Mouse (Mus musculus) CH12.LX (cell line): ENCODE data around the gene Dnajc25. TPM values are rescaled to one million over a fixed set of nuclear protein-coding genes. Genes with fewer than 3 reads are reported as not detected.

Experiments used
- DNase-seq: peaks from one replicate; pipeline ENCODE4 v3.0.0-alpha.2; 2013; ENCODE audit errors: extremely low read depth
- H3K27ac ChIP-seq: 2 replicates; pipeline ENCODE4 v1.5.1; 2012; ENCODE audit warnings: low read depth, mild to moderate bottlenecking, control low read depth, moderate library complexity; ENCODE audit not compliant: insufficient read depth
- H3K27me3 ChIP-seq: replicated peaks from 2 replicates; pipeline ENCODE3; 2012; ENCODE audit warnings: inconsistent platforms
- H3K36me3 ChIP-seq, 2 experiments: replicated peaks in 1 of 2; 2 replicates each; pipeline versions ENCODE3 to v1.6.1; 2012; ENCODE audit warnings: inconsistent platforms in 1 of 2, low read length in 1 of 2, mild to moderate bottlenecking in 1 of 2, mixed read lengths in 1 of 2, moderate library complexity in 1 of 2; ENCODE audit not compliant: control insufficient read depth in 1 of 2, insufficient read depth in 1 of 2
- H3K4me1 ChIP-seq, 2 experiments: 2 replicates each; pipeline ENCODE4 v1.6.1; 2012; ENCODE audit warnings: inconsistent platforms in 1 of 2, moderate library complexity in 1 of 2; ENCODE audit not compliant: insufficient read depth in 2 of 2, control insufficient read depth in 1 of 2
- H3K4me2 ChIP-seq: 2 replicates; pipeline ENCODE4 v1.6.1; 2012; ENCODE audit warnings: low read depth, mild to moderate bottlenecking, control low read depth; ENCODE audit not compliant: poor library complexity, insufficient read depth, severe bottlenecking
- H3K4me3 ChIP-seq, 3 experiments: fragments of 150-350 bp in 1 of 3; sonication (generic) in 1 of 3; replicated peaks in 1 of 3; 2 replicates each; pipeline versions ENCODE3 to v1.5.1; 2011 to 2012; ENCODE audit warnings: low read depth in 2 of 3, low read length in 2 of 3, mild to moderate bottlenecking in 2 of 3, moderate library complexity in 2 of 3, control low read depth in 1 of 3, improper control_type of control experiment in 1 of 3, inconsistent platforms in 1 of 3, mixed read lengths in 1 of 3; ENCODE audit not compliant: poor library complexity in 1 of 3
- H3K79me2 ChIP-seq: replicated peaks from 2 replicates; pipeline ENCODE4 v1.6.1; 2012; ENCODE audit warnings: mild to moderate bottlenecking, moderate library complexity; ENCODE audit not compliant: control insufficient read depth, poor library complexity, insufficient read depth, severe bottlenecking; ENCODE audit errors: extremely low read depth
- H3K9ac ChIP-seq: 2 replicates; pipeline ENCODE4 v1.6.1; 2012; ENCODE audit warnings: low read depth, mild to moderate bottlenecking, control low read depth, moderate library complexity; ENCODE audit not compliant: insufficient read depth
- H3K9me3 ChIP-seq: replicated peaks from 2 replicates; pipeline ENCODE3; 2012; ENCODE audit warnings: low read length, inconsistent platforms, mixed read lengths
- CTCF ChIP-seq, 2 experiments: IDR thresholded peaks in 1 of 2; conservative IDR thresholded peaks in 1 of 2; 2 replicates each; pipeline ENCODE4 v1.5.1; 2011 to 2012; ENCODE audit warnings: low read depth in 2 of 2, low read length in 2 of 2, improper control_type of control experiment in 1 of 2, inconsistent platforms in 1 of 2, mild to moderate bottlenecking in 1 of 2, moderate library complexity in 1 of 2
- ELF1 ChIP-seq: IDR thresholded peaks from 2 replicates; pipeline ENCODE4 v1.6.1; 2014; ENCODE audit warnings: low read depth, mild to moderate bottlenecking, inconsistent platforms, low read length, improper control_type of control experiment
- KAT2A ChIP-seq: IDR thresholded peaks from 2 replicates; pipeline ENCODE4 v1.6.1; 2012; ENCODE audit warnings: low read length, improper control_type of control experiment, inconsistent platforms; ENCODE audit not compliant: insufficient replicate concordance
- MAX ChIP-seq: IDR thresholded peaks from 2 replicates; pipeline ENCODE4 v1.6.1; 2011; ENCODE audit warnings: low read length, improper control_type of control experiment
- MYC ChIP-seq: IDR thresholded peaks from 2 replicates; pipeline ENCODE4 v1.6.1; 2011; ENCODE audit warnings: low read depth, mild to moderate bottlenecking, improper control_type of control experiment, low read length
- NELFE ChIP-seq: IDR thresholded peaks from 2 replicates; pipeline ENCODE4 v1.6.1; 2011; ENCODE audit warnings: low read depth, low read length, improper control_type of control experiment
- PAX5 ChIP-seq: IDR thresholded peaks from 2 replicates; pipeline ENCODE4 v1.6.1; 2012; ENCODE audit warnings: low read length, inconsistent platforms, mixed read lengths
- RAD21 ChIP-seq: IDR thresholded peaks from 2 replicates; pipeline ENCODE4 v1.6.1; 2011; ENCODE audit warnings: low read depth, mild to moderate bottlenecking, low read length, improper control_type of control experiment, moderate library complexity
- RCOR1 ChIP-seq: conservative IDR thresholded peaks from 2 replicates; pipeline ENCODE4 v1.6.1; 2012; ENCODE audit warnings: low read depth, mild to moderate bottlenecking, inconsistent platforms, low read length, improper control_type of control experiment
- SIN3A ChIP-seq: IDR thresholded peaks from 2 replicates; pipeline ENCODE4 v1.6.1; 2012; ENCODE audit warnings: low read length, improper control_type of control experiment, inconsistent platforms
- SMC3 ChIP-seq: IDR thresholded peaks from 2 replicates; pipeline ENCODE4 v1.6.1; 2011; ENCODE audit warnings: low read depth, low read length, improper control_type of control experiment
- TBP ChIP-seq: conservative IDR thresholded peaks from 2 replicates; pipeline ENCODE4 v1.6.1; 2011; ENCODE audit warnings: low read depth, low read length, improper control_type of control experiment
- UBTF ChIP-seq: IDR thresholded peaks from 2 replicates; pipeline ENCODE4 v1.6.1; 2012; ENCODE audit warnings: low read depth, mild to moderate bottlenecking, inconsistent platforms, low read length, improper control_type of control experiment, moderate library complexity
- USF1 ChIP-seq: IDR thresholded peaks from 2 replicates; pipeline ENCODE4 v1.6.1; 2014; ENCODE audit warnings: low read depth, mild to moderate bottlenecking, inconsistent platforms, low read length, improper control_type of control experiment
- ZC3H11A ChIP-seq: IDR thresholded peaks from 2 replicates; pipeline ENCODE4 v1.6.1; 2012; ENCODE audit warnings: low read depth, mild to moderate bottlenecking, inconsistent platforms, low read length, improper control_type of control experiment
- ZNF384 ChIP-seq: IDR thresholded peaks from 2 replicates; pipeline ENCODE4 v1.6.1; 2012; ENCODE audit warnings: low read depth, low read length, improper control_type of control experiment, inconsistent platforms
- dilution Hi-C: fragments of 300-500 bp; cut with MboI; formaldehyde crosslinking; loops from 2 replicates; pipeline ENCODE4 v1.14.3; 2020; ENCODE audit warnings: low sequenced_read_pairs; ENCODE audit not compliant: extremely low pct_unique_long_range_greater_than_20kb, extremely low pct_ligation_motif_present
- in situ Hi-C: fragments of 300-500 bp; cut with MboI; formaldehyde crosslinking; loops from 3 replicates; pipeline ENCODE4 v1.14.3; 2019; ENCODE audit warnings: low sequenced_read_pairs, low pct_ligation_motif_present, low pct_unique_long_range_greater_than_20kb, mixed read lengths
- polyA plus RNA-seq: library from polyadenylated mRNA; unstranded; fragments of >175 nt; gene quantifications from 2 replicates; pipeline ENCODE4 v1.2.1, GENCODE M21; 2012; ENCODE audit warnings: low read depth; ENCODE audit not compliant: insufficient read length
- total RNA-seq, 2 experiments: library from RNA; depleted of rRNA; stranded (reverse); fragments of 300-350 nt in 1 of 2; fragments of >200 nt in 1 of 2; gene quantifications; 2 replicates each; pipeline ENCODE4 v1.2.3; 2012 to 2014

Dnajc25 gene
- total and polyA plus RNA-seq, 3 experiments: 2.7 to 7.0 (median 3.8) TPM

DNA sequence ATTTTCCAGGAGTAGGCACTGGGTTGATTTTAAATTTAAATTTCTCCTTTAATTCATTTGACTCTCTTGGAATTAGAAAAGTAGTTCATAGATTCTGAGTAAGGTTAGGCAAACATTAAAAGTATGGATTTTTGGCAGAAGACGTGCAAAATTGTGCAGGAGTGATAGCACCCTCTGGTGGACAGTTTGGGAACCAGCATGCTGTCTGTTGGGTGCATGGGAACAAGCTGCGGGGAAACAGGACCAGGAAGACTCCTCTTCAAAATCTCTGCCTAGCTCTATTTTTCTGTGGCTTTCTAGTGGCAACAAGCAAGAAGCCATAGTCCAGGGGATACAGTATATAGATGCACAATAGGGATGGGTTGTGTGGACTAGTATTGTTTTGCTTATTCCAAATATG, 4.8 kb downstream of the Dnajc25 start:
- Histone ChIP-seq H3K36me3 (no peaks in the 10 kb centered on the region), H3K27me3 (no peaks in the 10 kb centered on the region), H3K4me3 (no peak overlapping the region), H3K4me1 (peaks cover 1 to 24% of the 10 kb centered on the region in 2 experiments; a peak in 3 of 4 replicates), H3K4me2 (0 out of 2 replicates have a peak overlapping the region, but pooled peaks have one; percentile 6), H3K27ac (no peak overlapping the region), H3K9me3 (no peaks in the 10 kb centered on the region), H3K79me2 (peaks cover 6% of the 10 kb centered on the region), H3K9ac (no peak overlapping the region)
- dilution Hi-C loops (no loop called here), in situ Hi-C loops (loop anchor here (10.0 kb wide), 1 partner anchor 45 kb away; no protein-coding TSS in a partner anchor)
- peak; percentile 73 for DNase-seq
- TF ChIP-seq SMC3 (peak; percentile 82), ZC3H11A (no peak), USF1 (no peak), NELFE (0 out of 2 replicates have a peak, but pooled peaks have one; percentile 28), MAX (peak; percentile 28; the same call in 1 of the 2 replicates), MYC (0 out of 2 replicates have a peak, but pooled peaks have one; percentile 59), RAD21 (peak; percentile 70), PAX5 (no peak), CTCF (conservative IDR thresholded peaks at IDR 0.05 in 1 of 2, IDR thresholded peaks at IDR 0.05 in 1 of 2; ENCODE audit: low read depth in 2 of 2, low read length in 2 of 2) (peak; percentile 89), KAT2A (no peak)

DNA sequence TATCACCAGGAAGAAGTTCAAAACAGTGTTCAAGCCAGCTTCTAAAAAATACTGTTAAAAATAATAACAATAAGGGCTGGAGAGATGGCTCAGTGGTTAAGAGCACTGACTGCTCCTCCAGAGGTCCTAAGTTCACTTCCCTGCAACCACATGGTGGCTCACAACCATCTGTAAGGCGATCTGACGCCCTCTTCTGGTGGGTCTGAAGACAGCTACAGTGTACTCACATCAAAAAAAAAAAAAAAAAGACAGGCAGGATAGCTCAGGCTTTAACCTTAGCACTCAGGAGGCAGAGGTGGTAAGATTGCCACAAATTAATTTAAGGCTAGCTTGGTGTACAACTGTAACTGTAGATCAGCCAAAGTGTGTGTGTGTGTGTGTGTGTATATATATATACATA, 5.8 kb downstream of the Dnajc25 start:
- peak; percentile 83 for DNase-seq
- dilution Hi-C loops: no loop called here
- in situ Hi-C loops: no loop called here

More for the DNA sequence above, 5.8 kb downstream of the Dnajc25 start:
- H3K9ac ChIP-seq: no peak overlapping the region
- peaks cover 6% of the 10 kb centered on the region for H3K79me2 ChIP-seq
- H3K4me1 ChIP-seq: peaks cover 7 to 27% of the 10 kb centered on the region in 2 experiments; a peak in 3 of 4 replicates
- H3K4me3 ChIP-seq: no peak overlapping the region
- H3K4me2 ChIP-seq: no peak overlapping the region
- no peaks in the 10 kb centered on the region for H3K36me3 ChIP-seq
- H3K27me3 ChIP-seq: no peaks in the 10 kb centered on the region
- no peaks in the 10 kb centered on the region for H3K9me3 ChIP-seq
- H3K27ac ChIP-seq: no peak overlapping the region
- TF ChIP-seq RCOR1 (no peak), ELF1 (no peak), SIN3A (0 out of 2 replicates have a peak, but pooled peaks have one; percentile 19), MYC (peak; percentile 82), UBTF (peak; percentile 65; the same call in 1 of the 2 replicates), CTCF (conservative IDR thresholded peaks at IDR 0.05 in 1 of 2, IDR thresholded peaks at IDR 0.05 in 1 of 2; ENCODE audit: low read depth in 2 of 2, low read length in 2 of 2) (peak in 1 of 2 experiments; percentile 83; a peak in 2 of 4 replicates), TBP (no peak), SMC3 (peak; percentile 57), RAD21 (peak; percentile 17), ZNF384 (peak; percentile 97)
